Mouse (Mus musculus): ENCODE data around the gene Olfr533. TPM values are rescaled to one million over a fixed set of nuclear protein-coding genes. Genes with fewer than 3 reads are reported as not detected.
"Not testable (repeated sequence)": the region's sequence is repeated elsewhere in the genome, so short reads cannot be mapped to it uniquely, and the experiment has no call there.

Gene Olfr533
- polyA plus RNA-seq (2016; fragmentation: Nextera tagmentation; extraction: Ambion mirVana), result not detected in 2 replicates

DNA sequence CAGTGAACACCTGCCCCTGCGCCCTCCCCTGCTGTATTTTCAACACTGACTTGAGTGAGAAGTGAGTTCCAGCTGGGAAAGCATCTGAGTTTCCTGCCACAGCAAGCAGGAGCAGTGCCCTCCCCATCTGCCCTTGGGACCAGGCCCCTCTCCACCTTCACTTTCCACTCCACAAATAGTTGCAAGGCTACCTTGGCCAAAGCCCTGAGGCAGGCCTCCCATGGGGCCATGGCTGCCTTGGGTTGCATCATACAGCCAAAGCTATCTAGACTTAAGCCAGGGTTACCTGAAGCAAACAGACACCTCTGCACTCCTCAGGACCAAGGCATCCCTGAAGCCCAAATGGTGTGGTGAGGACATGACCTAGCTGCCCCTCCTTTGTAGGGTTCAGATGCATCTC lies at the start of gene Olfr533:
TSS of gene Olfr533 (plus strand) at position 301 of the 400 bp plus-strand sequence.
- H3K4me1 ChIP-seq; H3K27me3 ChIP-seq (replicated peaks); H3K4me3 ChIP-seq; ATAC-seq (ENCODE audit: low FRiP score, low read depth); H3K27ac ChIP-seq; H3K9ac ChIP-seq; H3K9me3 ChIP-seq; H3K4me2 ChIP-seq (replicated peaks); H3K36me3 ChIP-seq: not testable (repeated sequence)
- WGBS, result 100% methylated on average over 1 of the region's 1 CpGs

DNA sequence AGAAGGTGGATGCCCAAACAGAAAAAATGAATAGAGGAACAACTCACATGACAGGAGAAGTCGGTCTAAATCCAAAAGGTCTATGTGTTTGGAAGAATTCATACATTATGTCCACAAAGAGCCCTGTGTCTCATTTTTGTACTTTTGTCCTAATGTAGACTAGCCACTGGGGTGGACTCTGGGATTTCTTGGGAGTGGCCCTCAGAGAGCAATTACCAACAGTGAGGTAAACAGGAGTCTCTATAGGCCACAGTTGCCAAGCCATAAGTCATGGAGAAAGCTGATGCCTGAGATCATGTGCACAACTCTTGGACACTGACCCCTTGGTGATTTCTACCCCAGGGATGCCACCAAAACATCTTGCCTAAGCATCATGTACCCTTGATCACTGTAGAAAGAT lies 41.6 kb upstream of the Olfr533 start, which contains the start of gene Olfr532:
TSS of gene Olfr532 (minus strand) at position 101 of the 400 bp plus-strand sequence.
- Histone ChIP-seq H3K4me2 (replicated peaks) (no peak within 1 kb of the TSS), H3K4me3 (no peak within 1 kb of the TSS), H3K9me3 (no peaks in the 10 kb centered on the region), H3K9ac (no peak within 1 kb of the TSS), H3K36me3 (no peaks in the 10 kb centered on the region), H3K4me1 (no peaks in the 10 kb centered on the region), H3K27ac (no peak within 1 kb of the TSS), H3K27me3 (replicated peaks) (no peaks in the 10 kb centered on the region)
- WGBS, result 91% methylated on average over 1 of the region's 1 CpGs
- ATAC-seq (ENCODE audit: low FRiP score, low read depth), result no peak

DNA sequence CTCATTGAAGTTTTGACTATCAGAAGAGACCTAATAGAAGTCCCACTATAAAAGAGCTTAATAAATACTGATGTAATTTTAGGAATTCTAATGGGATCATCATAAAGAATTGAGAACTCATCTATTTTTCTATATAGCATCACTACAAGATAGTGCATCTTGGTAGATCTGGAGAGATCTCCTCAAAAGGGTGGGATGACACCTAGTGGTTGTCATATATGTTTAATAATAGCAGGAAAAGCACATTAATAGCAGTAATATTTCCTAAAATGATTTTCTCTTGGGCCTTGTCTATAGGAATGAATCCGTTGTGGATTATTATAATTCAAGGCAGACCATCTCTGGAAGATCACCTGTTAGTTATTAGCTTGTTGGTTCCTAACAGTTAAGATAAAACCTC lies 20.0 kb upstream of the Olfr533 start:
- Histone ChIP-seq H3K9ac (no peak overlapping the region), H3K27ac (no peak overlapping the region), H3K4me1 (no peaks in the 10 kb centered on the region), H3K9me3 (no peaks in the 10 kb centered on the region), H3K4me2 (replicated peaks) (no peak overlapping the region), H3K4me3 (no peak overlapping the region), H3K27me3 (replicated peaks) (no peaks in the 10 kb centered on the region), H3K36me3 (no peaks in the 10 kb centered on the region)
- 86% methylated on average over 1 of the region's 1 CpGs for WGBS
- no peak for ATAC-seq (ENCODE audit: low FRiP score, low read depth)

DNA sequence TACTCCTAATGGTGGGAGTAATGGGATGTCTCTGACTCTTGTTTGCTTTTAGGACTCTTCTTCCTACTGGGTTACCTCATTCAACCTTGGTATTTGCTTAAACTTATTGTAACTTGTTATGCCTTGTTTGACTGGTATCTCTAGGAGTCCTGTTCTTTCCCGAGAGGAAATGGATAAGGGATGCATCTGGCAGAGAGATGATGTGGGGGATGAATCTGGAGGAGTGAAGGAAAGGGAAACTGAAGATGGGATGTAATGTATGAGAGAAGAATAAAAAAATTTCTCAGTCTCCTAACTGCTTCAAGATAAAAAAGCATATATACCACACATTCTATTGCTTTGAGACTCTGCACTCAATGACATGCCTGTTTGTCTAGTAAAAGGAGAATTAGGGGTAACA lies 14.7 kb downstream of the Olfr533 start:
- Histone ChIP-seq H3K36me3 (no peaks in the 10 kb centered on the region), H3K27me3 (replicated peaks) (no peaks in the 10 kb centered on the region), H3K4me2 (replicated peaks) (no peak overlapping the region), H3K4me1 (no peaks in the 10 kb centered on the region), H3K27ac (no peak overlapping the region), H3K9ac (no peak overlapping the region), H3K9me3 (peaks cover 5% of the 10 kb centered on the region; the same call in 1 of the 2 replicates), H3K4me3 (no peak overlapping the region)
- WGBS, result 74% methylated on average over 1 of the region's 1 CpGs
- no peak for ATAC-seq (ENCODE audit: low FRiP score, low read depth)

DNA sequence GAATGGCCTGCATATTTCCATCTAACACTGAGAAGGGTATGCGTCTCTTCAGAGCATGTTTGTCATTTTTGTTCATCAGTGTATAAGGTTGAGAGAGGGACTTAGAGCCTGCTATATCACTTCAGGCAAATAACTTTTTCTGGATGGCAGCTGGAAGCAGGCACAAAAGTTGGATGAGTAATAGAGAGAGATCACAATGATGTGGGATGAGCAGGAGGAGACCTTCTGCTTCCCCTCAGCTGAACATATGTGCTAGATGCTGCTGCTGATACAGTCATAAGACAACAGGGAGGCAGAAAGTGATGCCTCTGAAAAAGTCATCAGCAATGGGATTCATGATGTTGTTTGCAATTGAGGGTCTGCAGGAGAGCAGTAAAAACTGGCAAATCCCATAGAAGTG lies 15.6 kb downstream of the Olfr533 start:
- no peaks in the 10 kb centered on the region for H3K27me3 ChIP-seq (replicated peaks)
- ATAC-seq (ENCODE audit: low FRiP score, low read depth), result no peak
- no peak overlapping the region for H3K9ac ChIP-seq
- no peaks in the 10 kb centered on the region for H3K36me3 ChIP-seq
- H3K27ac ChIP-seq, result no peak overlapping the region
- peaks cover 5% of the 10 kb centered on the region; the same call in 1 of the 2 replicates for H3K9me3 ChIP-seq
- WGBS, result 91% methylated on average over 1 of the region's 1 CpGs
- H3K4me3 ChIP-seq, result no peak overlapping the region
- H3K4me2 ChIP-seq (replicated peaks), result no peak overlapping the region
- H3K4me1 ChIP-seq, result no peaks in the 10 kb centered on the region

DNA sequence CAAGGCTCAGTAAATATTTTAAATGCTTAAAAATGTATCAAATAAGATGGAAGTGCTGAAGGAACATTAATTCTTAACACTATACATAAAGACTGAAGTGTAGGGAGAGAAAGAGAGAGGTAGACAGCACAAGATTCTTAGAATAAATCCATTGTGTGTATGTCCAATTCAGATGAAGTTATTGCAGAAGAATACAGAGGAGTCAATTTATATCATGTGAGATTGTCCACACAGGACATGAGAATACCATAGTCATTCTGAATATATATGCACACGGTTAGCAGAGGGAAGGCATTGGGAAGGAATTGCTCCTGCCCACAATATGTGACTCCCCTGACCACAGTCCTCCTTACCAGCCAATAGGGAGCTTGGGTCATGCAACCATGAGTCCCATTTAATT lies 20.7 kb downstream of the Olfr533 start, which contains the start of gene Olfr535:
TSS of gene Olfr535 (plus strand) at position 301 of the 400 bp plus-strand sequence.
- no peak within 1 kb of the TSS for H3K4me3 ChIP-seq
- H3K27me3 ChIP-seq (replicated peaks), result no peaks in the 10 kb centered on the region
- H3K4me1 ChIP-seq, result no peaks in the 10 kb centered on the region
- no peak within 1 kb of the TSS for H3K9ac ChIP-seq
- no peaks in the 10 kb centered on the region for H3K9me3 ChIP-seq
- H3K27ac ChIP-seq, result no peak within 1 kb of the TSS
- no peaks in the 10 kb centered on the region for H3K36me3 ChIP-seq
- no peak for ATAC-seq (ENCODE audit: low FRiP score, low read depth)
- no peak within 1 kb of the TSS for H3K4me2 ChIP-seq (replicated peaks)
- WGBS, result 94% methylated on average over 1 of the region's 1 CpGs

DNA sequence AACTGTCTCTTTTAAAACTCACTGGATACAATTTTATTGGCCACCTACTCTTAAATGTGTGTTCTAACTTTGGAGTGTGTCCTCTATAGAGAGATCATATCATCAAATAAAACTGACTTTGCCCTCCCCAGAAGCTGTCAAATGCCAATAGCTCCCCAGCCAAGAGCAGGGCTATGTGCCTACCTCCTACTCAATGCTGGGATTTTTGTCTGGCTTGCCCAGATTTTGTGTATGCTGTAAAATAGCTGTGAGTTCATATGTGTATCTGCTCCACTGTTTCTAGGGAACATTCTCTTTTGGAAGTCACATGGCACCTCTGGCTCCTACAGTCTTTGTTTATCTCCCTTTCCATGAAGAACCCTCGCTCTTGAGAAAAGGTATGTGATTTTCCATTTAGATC lies 25.8 kb downstream of the Olfr533 start:
- Histone ChIP-seq H3K4me2 (replicated peaks) (no peak overlapping the region), H3K9ac (no peak overlapping the region), H3K27ac (no peak overlapping the region), H3K36me3 (no peaks in the 10 kb centered on the region), H3K4me1 (no peaks in the 10 kb centered on the region), H3K4me3 (no peak overlapping the region), H3K27me3 (replicated peaks) (no peaks in the 10 kb centered on the region), H3K9me3 (no peaks in the 10 kb centered on the region)
- WGBS, result 90% methylated on average over 1 of the region's 1 CpGs
- no peak for ATAC-seq (ENCODE audit: low FRiP score, low read depth)

DNA sequence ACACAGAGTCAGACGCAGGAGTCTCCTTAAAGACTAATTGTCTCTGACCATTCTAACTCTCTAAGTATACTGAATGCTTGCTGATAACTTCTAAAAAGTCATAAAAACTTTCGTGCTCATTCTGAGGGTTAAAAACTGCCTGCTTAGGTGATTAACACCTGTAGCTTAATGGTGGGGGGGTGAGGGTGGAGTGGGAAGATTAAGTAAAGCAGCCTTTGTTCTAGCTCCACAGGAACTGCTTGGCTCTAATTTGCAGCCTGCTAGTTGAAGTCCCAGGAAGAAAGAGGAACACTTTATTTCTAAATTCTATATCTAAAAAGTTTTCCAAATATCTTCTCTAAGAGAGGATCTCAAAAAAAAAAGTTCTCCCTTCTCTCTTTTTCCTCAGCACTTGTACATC lies 31.1 kb downstream of the Olfr533 start:
- no peaks in the 10 kb centered on the region for H3K9me3 ChIP-seq
- H3K27me3 ChIP-seq (replicated peaks), result no peaks in the 10 kb centered on the region
- 14% methylated on average over 2 of the region's 2 CpGs for WGBS
- ATAC-seq (ENCODE audit: low FRiP score, low read depth), result no peak
- no peak overlapping the region for H3K9ac ChIP-seq
- H3K4me1 ChIP-seq, result no peaks in the 10 kb centered on the region
- H3K27ac ChIP-seq, result no peak overlapping the region
- no peak overlapping the region for H3K4me3 ChIP-seq
- no peaks in the 10 kb centered on the region for H3K36me3 ChIP-seq
- no peak overlapping the region for H3K4me2 ChIP-seq (replicated peaks)

DNA sequence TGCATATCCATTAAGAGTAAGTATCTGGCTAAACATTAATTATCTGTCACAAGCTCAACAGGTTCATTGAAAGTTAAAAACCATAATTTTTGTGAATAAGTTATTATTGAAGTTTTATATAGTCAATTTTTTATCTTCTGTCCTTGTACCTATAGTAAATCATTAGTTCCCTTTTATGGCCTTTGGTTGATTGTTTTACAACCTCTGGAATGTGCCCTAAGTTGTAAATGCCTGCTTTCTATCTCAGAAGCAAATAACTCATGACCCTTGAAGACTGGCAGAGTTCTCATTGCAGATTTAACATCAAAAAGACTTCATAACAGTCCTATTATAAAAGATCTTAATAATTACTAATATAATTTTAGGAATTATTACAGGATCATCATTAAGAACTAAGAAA lies 31.5 kb downstream of the Olfr533 start:
- Histone ChIP-seq H3K27me3 (replicated peaks) (no peaks in the 10 kb centered on the region), H3K9me3 (no peaks in the 10 kb centered on the region), H3K36me3 (no peaks in the 10 kb centered on the region), H3K27ac (no peak overlapping the region), H3K4me3 (no peak overlapping the region), H3K4me2 (replicated peaks) (no peak overlapping the region), H3K4me1 (no peaks in the 10 kb centered on the region), H3K9ac (no peak overlapping the region)
- ATAC-seq (ENCODE audit: low FRiP score, low read depth), result no peak

DNA sequence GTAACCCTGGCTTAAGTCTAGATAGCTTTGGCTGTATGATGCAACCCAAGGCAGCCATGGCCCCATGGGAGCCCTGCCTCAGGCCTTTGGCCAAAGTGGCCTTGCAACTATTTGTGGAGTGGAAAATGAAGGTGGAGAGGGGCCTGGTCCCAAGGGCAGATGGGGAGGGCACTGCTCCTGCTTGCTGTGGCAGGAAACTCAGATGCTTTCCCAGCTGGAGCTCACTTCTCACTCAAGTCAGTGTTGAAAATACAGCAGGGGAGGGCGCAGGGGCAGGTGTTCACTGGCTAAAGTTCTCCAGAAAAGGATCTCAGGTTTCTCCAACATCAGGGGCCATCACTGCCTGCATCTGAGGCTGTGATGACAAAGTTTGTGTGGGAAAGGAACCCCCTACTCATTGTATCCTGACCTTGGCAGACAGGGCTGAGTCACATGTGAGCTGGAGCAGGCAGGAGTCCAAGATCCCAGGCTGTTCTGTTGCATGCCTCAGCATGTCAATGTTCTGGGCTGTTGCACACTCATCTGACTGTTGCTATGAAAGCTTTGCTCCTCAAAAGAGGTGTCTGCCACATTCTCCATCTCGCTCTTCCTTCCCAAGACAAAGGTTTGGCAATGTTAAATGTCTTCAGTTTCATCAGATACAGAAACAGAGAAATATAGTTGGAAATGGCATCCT lies 44.3 kb downstream of the Olfr533 start, which contains the start of gene Olfr536:
TSS of gene Olfr536 (minus strand) at position 51 of the 676 bp plus-strand sequence.
- H3K36me3 ChIP-seq; H3K9ac ChIP-seq; H3K4me1 ChIP-seq; H3K27ac ChIP-seq; H3K9me3 ChIP-seq; H3K4me2 ChIP-seq (replicated peaks); H3K27me3 ChIP-seq (replicated peaks); ATAC-seq (ENCODE audit: low FRiP score, low read depth); H3K4me3 ChIP-seq: not testable (repeated sequence)
- 82% methylated on average over 2 of the region's 2 CpGs for WGBS

Other genes starting within 250 kb of the Olfr533 start
- gene Cd163l1, start 245.1 kb upstream of the Olfr533 start, polyA plus RNA-seq (2016; fragmentation: Nextera tagmentation; extraction: Ambion mirVana), result not detected in 2 replicates
- not detected in 2 replicates for gene 5830411N06Rik, start 216.1 kb upstream of the Olfr533 start, polyA plus RNA-seq (2016; fragmentation: Nextera tagmentation; extraction: Ambion mirVana)
- not detected in 2 replicates for gene Olfr525, start 142.5 kb upstream of the Olfr533 start, polyA plus RNA-seq (2016; fragmentation: Nextera tagmentation; extraction: Ambion mirVana)
- gene Olfr527, start 129.4 kb upstream of the Olfr533 start, polyA plus RNA-seq (2016; fragmentation: Nextera tagmentation; extraction: Ambion mirVana), result not detected in 2 replicates
- not detected in 2 replicates for gene Olfr60, start 101.7 kb upstream of the Olfr533 start, polyA plus RNA-seq (2016; fragmentation: Nextera tagmentation; extraction: Ambion mirVana)
- gene Olfr530, start 87.0 kb upstream of the Olfr533 start, polyA plus RNA-seq (2016; fragmentation: Nextera tagmentation; extraction: Ambion mirVana), result not detected in 2 replicates
- not detected in 2 replicates for gene Olfr531, start 60.5 kb upstream of the Olfr533 start, polyA plus RNA-seq (2016; fragmentation: Nextera tagmentation; extraction: Ambion mirVana)
- gene Olfr532, start 41.7 kb upstream of the Olfr533 start, polyA plus RNA-seq (2016; fragmentation: Nextera tagmentation; extraction: Ambion mirVana), result not detected in 2 replicates
- gene Olfr535, start 20.8 kb downstream of the Olfr533 start, polyA plus RNA-seq (2016; fragmentation: Nextera tagmentation; extraction: Ambion mirVana), result not detected in 2 replicates
- gene Olfr536, start 44.0 kb downstream of the Olfr533 start, polyA plus RNA-seq (2016; fragmentation: Nextera tagmentation; extraction: Ambion mirVana), result not detected in 2 replicates
- not detected in 2 replicates for gene Olfr538, start 104.5 kb downstream of the Olfr533 start, polyA plus RNA-seq (2016; fragmentation: Nextera tagmentation; extraction: Ambion mirVana)
- gene Olfr46, start 137.9 kb downstream of the Olfr533 start, polyA plus RNA-seq (2016; fragmentation: Nextera tagmentation; extraction: Ambion mirVana), result 0.03 TPM in 1 of 2 replicates, not detected in the other
- not detected in 2 replicates for gene Olfr61, start 165.6 kb downstream of the Olfr533 start, polyA plus RNA-seq (2016; fragmentation: Nextera tagmentation; extraction: Ambion mirVana)
- gene Olfr53, start 183.1 kb downstream of the Olfr533 start, polyA plus RNA-seq (2016; fragmentation: Nextera tagmentation; extraction: Ambion mirVana), result not detected in 2 replicates
- not detected in 2 replicates for gene Olfr539, start 196.6 kb downstream of the Olfr533 start, polyA plus RNA-seq (2016; fragmentation: Nextera tagmentation; extraction: Ambion mirVana)
- not detected in 2 replicates for gene Olfr45, start 218.6 kb downstream of the Olfr533 start, polyA plus RNA-seq (2016; fragmentation: Nextera tagmentation; extraction: Ambion mirVana)
- gene Olfr541, start 233.9 kb downstream of the Olfr533 start, polyA plus RNA-seq (2016; fragmentation: Nextera tagmentation; extraction: Ambion mirVana), result not detected in 2 replicates

Measured in neural tube, embryonic 12.5 days (tissue).